Mouse (Mus musculus) cortical plate, adult 2 months (tissue): ENCODE results near the gene Olfr530.

ENCODE experiments used
- CTCF ChIP-seq: fragments of 200-500 bp; IDR thresholded peaks from 2 replicates; pipeline ENCODE4 v1.5.1; 2011; ENCODE audit warnings: mild to moderate bottlenecking, control low read depth, low read length; ENCODE audit not compliant: insufficient read depth; ENCODE audit errors: extremely low read depth
- POLR2A ChIP-seq: fragments of 200-500 bp; IDR thresholded peaks from 2 replicates; pipeline ENCODE4 v1.6.1; 2011; ENCODE audit warnings: mild to moderate bottlenecking, low read length, control low read depth; ENCODE audit not compliant: insufficient read depth; ENCODE audit errors: extremely low read depth

GRCm38 (mm10) chr7:140376911-140377310 lies 780 bp upstream of the Olfr530 start:
- no peak for TF ChIP-seq CTCF
- TF ChIP-seq POLR2A: no peak
